Mouse (Mus musculus): Measurements from ENCODE around the gene Rif1.
"Not testable (repeated sequence)": the region's sequence is repeated elsewhere in the genome, so short reads cannot be mapped to it uniquely, and the experiment has no call there.

The Rif1 gene

DNA sequence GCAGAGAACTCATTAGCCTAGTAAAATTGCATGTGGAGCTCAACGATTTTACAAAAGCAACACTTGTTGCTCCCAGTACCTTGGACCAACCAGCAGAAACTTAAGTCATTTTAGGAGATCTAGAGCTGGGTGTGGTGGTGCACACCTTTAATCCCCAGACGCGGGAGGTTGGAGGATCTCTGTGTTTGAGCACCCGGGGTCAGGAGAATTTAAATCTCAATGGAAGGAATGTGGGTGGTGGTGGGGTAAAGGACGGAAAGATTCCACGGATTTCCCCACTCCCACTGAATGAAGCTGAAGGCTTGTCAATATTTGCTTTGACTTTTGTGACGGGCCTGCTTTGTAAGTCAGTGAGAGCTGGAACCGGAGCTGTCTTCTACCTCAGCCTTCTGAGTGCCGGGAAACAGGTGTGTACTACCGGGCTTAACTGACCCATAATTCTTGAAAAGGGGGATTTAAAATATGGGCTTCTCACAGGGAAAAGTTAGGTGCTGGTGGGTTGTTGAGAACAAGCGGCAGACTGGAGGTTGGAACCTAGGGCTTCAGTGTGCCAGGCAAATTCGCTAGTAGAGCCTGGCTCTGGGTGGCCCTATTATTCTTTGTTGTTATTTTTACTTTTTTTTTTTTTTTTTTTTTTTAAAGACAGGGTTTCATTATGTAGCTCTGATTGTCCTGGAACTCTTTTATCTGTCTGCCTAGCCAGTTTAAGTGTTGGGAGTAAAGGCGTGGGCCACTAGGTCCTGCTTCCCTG lies 1.2 kb upstream of the Rif1 start:
- in situ Hi-C loops (cut with MboI, MseI), result no loop called here

DNA sequence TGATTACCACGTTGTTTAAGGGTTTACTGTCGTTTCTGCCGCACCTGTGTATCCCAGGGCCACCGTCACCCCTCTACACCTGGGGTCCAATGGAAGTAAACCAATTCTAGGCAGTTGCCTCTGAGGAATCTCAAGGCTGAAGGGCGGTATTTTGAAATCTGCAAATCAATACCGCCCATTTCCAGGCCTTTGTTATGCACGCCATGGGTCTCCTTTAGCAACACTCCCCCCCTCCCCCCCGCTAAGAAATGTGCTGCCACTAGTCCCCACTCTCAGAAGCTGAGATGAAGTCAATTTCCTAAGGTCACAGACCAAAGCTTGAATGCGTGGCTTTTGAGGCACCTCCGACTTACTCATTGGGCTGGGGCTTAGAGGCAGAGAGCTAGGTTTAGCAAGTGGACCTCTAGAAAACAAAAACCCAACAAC lies 554 bp upstream of the Rif1 start:
- in situ Hi-C loops (cut with MboI, MseI), result no loop called here

DNA sequence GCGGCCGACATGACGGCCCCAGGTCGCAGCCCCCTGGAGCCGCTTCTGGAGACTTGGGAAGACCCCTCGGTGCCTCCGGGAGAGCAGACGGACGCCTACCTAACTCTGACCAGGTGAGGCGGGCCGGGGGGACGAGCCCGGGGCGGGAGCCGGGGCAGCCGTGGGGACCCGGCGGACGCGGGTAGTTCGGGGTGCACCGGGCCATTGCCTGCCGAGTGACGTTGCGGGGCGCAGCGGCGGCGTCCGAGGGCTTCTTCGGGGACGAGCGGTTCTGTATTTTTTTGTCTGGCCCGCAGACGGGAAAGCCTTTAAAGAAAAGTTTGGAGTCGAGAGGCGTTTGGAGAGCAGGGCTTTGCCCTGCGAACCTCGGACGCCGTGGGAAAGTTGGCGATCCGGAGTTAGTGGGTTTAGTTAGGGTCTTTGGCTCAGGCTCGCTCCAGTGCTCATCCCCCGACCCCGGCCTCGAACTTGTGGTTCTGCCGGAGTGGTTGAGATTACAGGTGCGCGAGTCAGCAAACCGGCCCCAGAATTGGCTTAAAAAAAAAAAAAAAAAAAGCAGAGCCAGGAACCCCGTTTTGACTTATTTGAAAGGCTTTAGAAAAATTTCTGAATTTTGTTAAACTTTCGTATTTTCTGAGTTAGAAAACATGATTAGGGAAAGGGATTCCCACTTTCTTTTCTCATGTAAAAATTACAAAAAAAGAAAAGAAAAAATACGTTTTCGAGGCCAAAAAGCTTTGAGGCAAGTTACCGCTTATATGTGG lies 691 bp downstream of the Rif1 start:
- in situ Hi-C loops (cut with MboI, MseI), result no loop called here

DNA sequence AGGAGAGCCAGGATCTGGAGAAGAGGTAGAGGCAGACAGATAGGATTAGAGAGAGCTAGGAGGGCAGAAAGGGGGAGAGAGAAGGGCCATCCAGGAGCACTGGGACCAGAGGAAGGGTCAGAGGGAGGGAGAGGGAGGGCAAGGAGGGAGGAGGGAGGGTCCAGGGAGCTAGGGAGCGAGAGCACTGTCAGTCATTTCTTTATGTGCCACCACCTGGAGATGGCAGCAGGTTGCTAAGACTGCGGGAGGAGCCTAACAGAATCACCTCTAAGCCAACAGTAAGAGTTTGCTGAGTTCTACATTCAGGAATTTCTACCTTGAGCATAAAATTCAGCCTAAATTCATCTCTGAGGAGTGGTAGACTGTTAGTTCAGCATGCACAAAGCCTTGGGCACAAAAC lies 6.0 kb downstream of the Rif1 start:
- in situ Hi-C loops (cut with MboI, MseI), result loop anchor here (25.0 kb wide), 1 partner anchor 1791 kb away; the partner anchor contains the start of gene Mmadhc

DNA sequence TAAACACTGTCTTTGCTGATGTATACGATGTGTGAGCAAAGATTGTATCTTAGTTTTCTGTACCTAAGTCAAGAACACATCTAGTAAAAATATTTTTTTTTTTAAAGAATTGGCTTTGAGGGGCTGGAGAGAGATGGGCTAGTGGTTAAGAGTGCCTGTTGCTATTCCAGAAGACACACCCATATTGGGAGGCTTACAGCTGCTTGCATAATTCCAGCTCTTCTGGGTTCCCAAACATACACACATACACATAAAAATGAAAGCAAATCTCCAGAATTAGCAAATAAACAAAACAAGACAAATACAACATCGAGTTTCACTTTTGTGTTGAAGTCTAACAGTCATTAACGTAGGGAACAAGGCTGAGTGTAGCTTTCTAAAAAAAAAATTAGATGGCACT lies 11.4 kb downstream of the Rif1 start:
- in situ Hi-C loops (cut with MboI, MseI), result loop anchor here (5.0 to 25.0 kb wide), 2 partner anchors 33 to 1797 kb away; partner anchors contain the start of gene Mmadhc

DNA sequence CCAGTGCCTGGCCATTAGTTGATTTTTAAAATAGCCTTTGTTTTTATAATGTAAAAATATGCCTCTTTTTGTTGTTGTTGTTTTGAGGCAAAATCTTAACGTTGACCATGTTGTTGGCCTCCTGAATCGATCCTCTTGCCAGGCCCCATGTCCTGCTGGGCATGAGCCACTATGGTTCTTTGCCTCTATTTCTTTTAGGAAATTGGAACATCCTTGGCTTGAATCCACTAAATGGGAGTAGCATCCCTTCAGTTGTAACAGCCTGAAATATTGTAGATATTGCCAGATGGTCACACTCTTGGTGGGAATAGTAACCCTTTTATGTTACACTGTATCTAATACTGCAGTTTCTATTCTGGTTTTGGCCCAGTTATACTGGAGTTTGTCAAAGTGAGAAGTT lies 11.9 kb downstream of the Rif1 start:
- in situ Hi-C loops (cut with MboI, MseI), result loop anchor here (5.0 to 25.0 kb wide), 2 partner anchors 33 to 1797 kb away; partner anchors contain the start of gene Mmadhc

DNA sequence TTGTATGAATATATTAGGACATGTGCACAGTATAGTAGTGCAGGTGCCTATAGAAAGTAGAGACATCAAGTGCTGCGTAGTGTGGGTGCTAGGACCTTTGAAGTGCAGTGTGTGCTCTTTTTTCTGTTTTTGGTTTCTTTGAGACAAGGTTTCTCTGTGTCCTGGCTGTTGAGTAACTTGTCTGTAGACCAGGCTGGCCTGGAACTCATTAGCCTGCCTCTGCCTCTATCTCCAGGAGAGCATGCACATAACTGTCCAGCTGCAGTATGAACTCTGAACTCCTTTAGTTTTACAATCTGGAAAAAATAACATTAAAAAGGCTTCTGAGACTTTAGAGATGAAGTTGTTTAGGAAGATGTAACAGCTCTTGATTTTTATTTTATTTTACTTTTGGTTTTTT lies 41.5 kb downstream of the Rif1 start:
- in situ Hi-C loops (cut with MboI, MseI), result no loop called here

DNA sequence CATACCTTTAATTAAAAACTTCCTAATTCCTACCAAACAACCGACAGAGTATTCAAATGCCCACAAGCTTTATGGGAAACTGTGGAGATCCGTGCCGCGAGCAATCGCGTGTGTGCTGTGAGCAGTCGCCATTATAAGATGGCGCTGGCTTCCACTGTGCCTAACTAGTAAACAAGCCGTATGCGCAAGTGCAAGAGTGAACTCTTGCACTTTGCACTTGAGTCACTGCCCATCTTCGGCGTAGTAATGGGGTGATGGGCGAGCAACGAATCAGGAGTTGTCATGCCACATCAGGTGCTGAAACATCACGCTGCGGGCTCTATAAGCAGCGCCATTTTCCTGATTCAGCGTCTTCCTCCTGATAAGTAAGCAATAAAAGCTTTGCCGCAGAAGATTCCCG lies 58.7 kb downstream of the Rif1 start:
- in situ Hi-C loops (cut with MboI, MseI), result not testable (repeated sequence)

DNA sequence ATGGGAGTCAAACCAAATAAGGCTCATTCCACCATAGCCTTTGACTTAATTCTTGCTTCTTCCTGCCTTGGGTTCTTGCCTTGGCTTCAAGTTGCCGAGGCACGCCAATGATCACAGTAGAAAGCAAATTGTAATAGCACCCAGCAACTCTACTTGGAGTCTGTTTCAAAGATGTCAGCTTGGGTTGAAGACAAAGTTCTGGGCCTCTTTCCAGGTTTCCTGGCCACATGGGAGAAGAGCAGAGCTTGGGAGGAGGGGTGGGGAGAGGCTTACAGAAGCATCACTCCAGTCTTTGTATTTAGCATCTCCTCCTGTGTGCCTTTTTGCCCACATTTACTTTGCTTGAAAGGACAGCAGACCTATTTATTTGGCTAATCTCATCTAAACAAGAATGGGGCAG lies 60.7 kb downstream of the Rif1 start:
- in situ Hi-C loops (cut with MboI, MseI), result no loop called here

DNA sequence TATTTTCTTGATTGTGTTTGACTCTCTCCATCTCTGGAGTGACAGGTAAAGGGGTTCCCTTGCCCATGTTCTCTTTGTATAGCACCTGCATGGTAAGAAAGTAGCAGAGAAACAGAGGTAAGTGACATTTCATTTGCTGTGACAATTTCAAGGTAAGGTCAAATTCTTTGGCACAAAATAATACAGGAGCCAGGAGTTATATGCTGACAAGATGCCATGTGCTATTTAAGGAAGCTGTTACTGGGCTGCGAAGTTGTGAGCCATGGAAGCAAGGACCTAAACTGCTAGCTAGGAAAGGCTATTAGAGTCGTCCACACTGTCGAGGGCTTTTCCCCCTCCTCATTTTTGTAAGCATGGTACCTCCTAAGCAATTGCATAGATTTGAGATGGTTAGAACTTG lies 80.4 kb downstream of the Rif1 start:
- in situ Hi-C loops (cut with MboI, MseI), result no loop called here

DNA sequence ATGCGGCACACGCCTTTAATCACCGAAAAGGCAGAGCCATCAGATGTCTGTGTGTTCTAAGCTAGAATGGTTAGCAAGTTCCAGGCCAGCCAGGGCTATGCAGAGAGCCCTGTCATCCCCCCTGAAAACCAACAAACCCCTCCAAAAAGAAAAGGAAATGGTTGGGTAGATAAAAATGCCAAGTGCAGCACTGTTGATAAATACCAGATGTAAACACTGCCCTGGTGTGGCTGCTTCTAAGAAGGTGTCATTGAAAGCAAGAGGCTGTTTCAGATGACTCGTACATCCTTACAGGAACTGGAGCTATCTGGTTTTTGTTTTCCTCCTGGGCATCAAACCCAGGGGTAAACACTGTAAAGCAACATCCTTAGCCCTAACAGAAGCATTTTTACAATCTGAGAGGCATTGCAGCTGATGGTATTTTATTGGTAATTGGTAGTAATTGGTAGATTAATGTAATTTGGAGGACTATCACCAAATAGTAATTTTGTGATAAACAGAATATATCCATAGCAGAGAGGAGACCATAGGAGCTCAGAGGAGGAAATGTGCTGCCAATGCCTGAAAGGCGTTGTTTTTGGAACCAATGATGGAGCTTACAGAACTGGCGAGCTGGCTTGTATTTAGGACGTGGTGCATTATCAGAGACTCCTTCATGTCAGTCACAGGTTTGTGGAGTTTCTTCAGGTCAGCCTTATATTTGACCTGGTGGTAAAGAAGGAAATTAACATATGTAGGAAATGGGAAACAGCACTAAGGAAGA lies 96.8 kb downstream of the Rif1 start:
- in situ Hi-C loops (cut with MboI, MseI), result no loop called here

All from T-helper 2 cell (primary cell).